Mouse (Mus musculus) limb, embryonic 15.5 days (tissue): ENCODE results near the gene Tgfb2. TPM values are rescaled to one million over a fixed set of nuclear protein-coding genes. Genes with fewer than 3 reads are reported as not detected.

Source experiments
- ATAC-seq: fragments of 200-750 bp; cut with Nextera tagmentation; 2 replicates; pipeline ENCODE4 v1.8.0; 2017; ENCODE audit warnings: low read depth, moderate TSS enrichment; ENCODE audit not compliant: insufficient number of reproducible peaks, low FRiP score, low TSS enrichment
- H3K27ac ChIP-seq: fragments of 300-500 bp; sonication (generic); 2 replicates; pipeline ENCODE4 v1.5.1; 2015; ENCODE audit warnings: moderate library complexity, mild to moderate bottlenecking, inconsistent platforms
- H3K27me3 ChIP-seq: fragments of 300-500 bp; sonication (generic); 2 replicates; pipeline ENCODE4 v1.6.1; 2015; ENCODE audit warnings: inconsistent platforms
- H3K36me3 ChIP-seq: fragments of 300-500 bp; sonication (generic); 2 replicates; pipeline ENCODE4 v1.6.1; 2015; ENCODE audit warnings: inconsistent platforms
- H3K4me1 ChIP-seq: fragments of 300-500 bp; sonication (generic); 2 replicates; pipeline ENCODE4 v1.6.1; 2015; ENCODE audit warnings: inconsistent platforms
- H3K4me2 ChIP-seq: fragments of 300-500 bp; sonication (generic); 2 replicates; pipeline ENCODE4 v1.6.1; 2015; ENCODE audit warnings: mild to moderate bottlenecking, inconsistent platforms
- H3K4me3 ChIP-seq: fragments of 300-500 bp; sonication (generic); 2 replicates; pipeline ENCODE4 v1.5.1; 2015; ENCODE audit warnings: mild to moderate bottlenecking, inconsistent platforms
- H3K9ac ChIP-seq: fragments of 300-500 bp; sonication (generic); 2 replicates; pipeline ENCODE4 v1.6.1; 2015; ENCODE audit warnings: inconsistent platforms
- H3K9me3 ChIP-seq: fragments of 300-500 bp; sonication (generic); 2 replicates; pipeline ENCODE4 v1.6.1; 2016; ENCODE audit warnings: inconsistent platforms
- WGBS: fragments of 180-500 bp; shearing (Covaris S2); methylation state at CpG from one replicate; pipeline ENCODE4 v1.1.7; 2015; 5-methylcytosine and 5-hydroxymethylcytosine counted together
- polyA plus RNA-seq: library from polyadenylated mRNA; unstranded; fragments of >200 nt; fragmentation: Nextera tagmentation; extraction: Ambion mirVana; gene quantifications from 2 replicates; pipeline ENCODE4 v1.2.1, GENCODE M21; 2015

The Tgfb2 gene
- polyA plus RNA-seq, 1 experiment from 2014 or later: 75.6 TPM

GRCm38 (mm10) chr1:186608116-186608515, 97.7 kb downstream of the Tgfb2 start:
- Histone ChIP-seq H3K9me3 (no peaks in the 10 kb centered on the region), H3K27ac (no peak overlapping the region), H3K4me2 (no peak overlapping the region), H3K4me3 (no peak overlapping the region), H3K9ac (no peak overlapping the region), H3K36me3 (no peaks in the 10 kb centered on the region), H3K4me1 (peaks cover 12% of the 10 kb centered on the region), H3K27me3 (no peaks in the 10 kb centered on the region)
- no peak for ATAC-seq
- 75% methylated on average over 3 of the region's 3 CpGs for WGBS

- no peak overlapping the region for H3K27ac ChIP-seq
- H3K4me2 ChIP-seq: no peak overlapping the region
- H3K9ac ChIP-seq: no peak overlapping the region
Measured at GRCm38 (mm10) chr1:186605635-186606034, 100.2 kb downstream of the Tgfb2 start.

GRCm38 (mm10) chr1:186604124-186604523, 101.7 kb downstream of the Tgfb2 start:
- Histone ChIP-seq H3K4me2 (no peak overlapping the region), H3K27ac (no peak overlapping the region), H3K27me3 (no peaks in the 10 kb centered on the region), H3K9ac (no peak overlapping the region), H3K4me1 (no peaks in the 10 kb centered on the region), H3K9me3 (no peaks in the 10 kb centered on the region), H3K36me3 (no peaks in the 10 kb centered on the region), H3K4me3 (no peak overlapping the region)
- 91% methylated on average over 5 of the region's 5 CpGs for whole genome bisulfite sequencing
- no peak for ATAC-seq

More at GRCm38 (mm10) chr1:186605635-186606034, 100.2 kb downstream of the Tgfb2 start:
- no peak for ATAC-seq
- Histone ChIP-seq H3K9me3 (no peaks in the 10 kb centered on the region), H3K4me3 (no peak overlapping the region), H3K36me3 (no peaks in the 10 kb centered on the region), H3K27me3 (no peaks in the 10 kb centered on the region), H3K4me1 (peaks cover 12% of the 10 kb centered on the region)
- WGBS: 69% methylated on average over 2 of the region's 2 CpGs

GRCm38 (mm10) chr1:186588226-186588625, 117.6 kb downstream of the Tgfb2 start:
- Histone ChIP-seq H3K27ac (no peak overlapping the region), H3K9me3 (no peaks in the 10 kb centered on the region), H3K4me3 (no peak overlapping the region), H3K36me3 (no peaks in the 10 kb centered on the region), H3K27me3 (no peaks in the 10 kb centered on the region), H3K4me2 (no peak overlapping the region), H3K9ac (no peak overlapping the region), H3K4me1 (0 out of 2 replicates have a peak, but pooled peaks cover 3% of the 10 kb centered on the region)
- 84% methylated on average over 2 of the region's 2 CpGs for whole genome bisulfite sequencing
- ATAC-seq: no peak

- WGBS: 73% methylated on average over 8 of the region's 8 CpGs
Measured at GRCm38 (mm10) chr1:186587065-186587804, 118.6 kb downstream of the Tgfb2 start.

GRCm38 (mm10) chr1:186585571-186586164, 120.1 kb downstream of the Tgfb2 start:
- ATAC-seq: no peak
- 54% methylated on average over 2 of the region's 2 CpGs for WGBS
- no peaks in the 10 kb centered on the region for H3K27me3 ChIP-seq
- no peak overlapping the region for H3K9ac ChIP-seq
- no peaks in the 10 kb centered on the region for H3K36me3 ChIP-seq
- H3K4me3 ChIP-seq: no peak overlapping the region
- H3K9me3 ChIP-seq: no peaks in the 10 kb centered on the region
- H3K4me2 ChIP-seq: no peak overlapping the region
- 0 out of 2 replicates have a peak, but pooled peaks cover 3% of the 10 kb centered on the region for H3K4me1 ChIP-seq
- H3K27ac ChIP-seq: no peak overlapping the region

More at GRCm38 (mm10) chr1:186587065-186587804, 118.6 kb downstream of the Tgfb2 start:
- no peak overlapping the region for H3K4me3 ChIP-seq
- H3K27me3 ChIP-seq: no peaks in the 10 kb centered on the region
- no peak overlapping the region for H3K4me2 ChIP-seq
- no peak for ATAC-seq
- 0 out of 2 replicates have a peak, but pooled peaks cover 3% of the 10 kb centered on the region for H3K4me1 ChIP-seq
- no peak overlapping the region for H3K27ac ChIP-seq
- no peaks in the 10 kb centered on the region for H3K36me3 ChIP-seq
- H3K9ac ChIP-seq: no peak overlapping the region
- H3K9me3 ChIP-seq: no peaks in the 10 kb centered on the region

- no peak for ATAC-seq
- Histone ChIP-seq H3K4me2 (no peak overlapping the region), H3K36me3 (no peaks in the 10 kb centered on the region), H3K9ac (no peak overlapping the region), H3K4me3 (no peak overlapping the region), H3K27ac (no peak overlapping the region), H3K4me1 (0 out of 2 replicates have a peak, but pooled peaks cover 3% of the 10 kb centered on the region), H3K27me3 (no peaks in the 10 kb centered on the region), H3K9me3 (no peaks in the 10 kb centered on the region)
Measured at GRCm38 (mm10) chr1:186583933-186584332, 121.9 kb downstream of the Tgfb2 start.

GRCm38 (mm10) chr1:186582113-186582512, 123.7 kb downstream of the Tgfb2 start:
- no peaks in the 10 kb centered on the region for H3K27me3 ChIP-seq
- H3K4me3 ChIP-seq: no peak overlapping the region
- H3K36me3 ChIP-seq: no peaks in the 10 kb centered on the region
- ATAC-seq: no peak
- H3K9me3 ChIP-seq: no peaks in the 10 kb centered on the region
- H3K27ac ChIP-seq: no peak overlapping the region
- 0 out of 2 replicates have a peak, but pooled peaks cover 3% of the 10 kb centered on the region for H3K4me1 ChIP-seq
- no peak overlapping the region for H3K4me2 ChIP-seq
- 73% methylated on average over 6 of the region's 6 CpGs for WGBS
- no peak overlapping the region for H3K9ac ChIP-seq

GRCm38 (mm10) chr1:186581666-186582065, 124.1 kb downstream of the Tgfb2 start:
- no peaks in the 10 kb centered on the region for H3K36me3 ChIP-seq
- no peak for ATAC-seq
- no peak overlapping the region for H3K4me2 ChIP-seq
- H3K4me3 ChIP-seq: no peak overlapping the region
- WGBS: 77% methylated on average over 2 of the region's 2 CpGs
- no peaks in the 10 kb centered on the region for H3K9me3 ChIP-seq
- H3K4me1 ChIP-seq: 0 out of 2 replicates have a peak, but pooled peaks cover 3% of the 10 kb centered on the region
- H3K27me3 ChIP-seq: no peaks in the 10 kb centered on the region
- no peak overlapping the region for H3K9ac ChIP-seq
- H3K27ac ChIP-seq: no peak overlapping the region

- ATAC-seq: no peak
- Histone ChIP-seq H3K9me3 (no peaks in the 10 kb centered on the region), H3K27ac (no peak overlapping the region), H3K4me1 (0 out of 2 replicates have a peak, but pooled peaks cover 3% of the 10 kb centered on the region), H3K27me3 (no peaks in the 10 kb centered on the region), H3K4me2 (no peak overlapping the region), H3K4me3 (no peak overlapping the region), H3K36me3 (no peaks in the 10 kb centered on the region), H3K9ac (no peak overlapping the region)
- WGBS: 50% methylated on average over 2 of the region's 2 CpGs
Measured at GRCm38 (mm10) chr1:186581114-186581513, 124.7 kb downstream of the Tgfb2 start.

- ATAC-seq: no peak
- Histone ChIP-seq H3K36me3 (no peaks in the 10 kb centered on the region), H3K27me3 (no peaks in the 10 kb centered on the region), H3K9ac (no peak overlapping the region), H3K9me3 (no peaks in the 10 kb centered on the region), H3K4me2 (no peak overlapping the region), H3K4me3 (no peak overlapping the region), H3K4me1 (peaks cover under 1% of the 10 kb centered on the region; the same call in 1 of the 2 replicates), H3K27ac (no peak overlapping the region)
- 67% methylated on average over 5 of the region's 5 CpGs for WGBS
Measured at GRCm38 (mm10) chr1:186577302-186577701, 128.5 kb downstream of the Tgfb2 start.

GRCm38 (mm10) chr1:186575629-186576028, 130.2 kb downstream of the Tgfb2 start:
- Histone ChIP-seq H3K36me3 (no peaks in the 10 kb centered on the region), H3K9me3 (no peaks in the 10 kb centered on the region), H3K27me3 (no peaks in the 10 kb centered on the region), H3K4me3 (no peak overlapping the region), H3K4me1 (peaks cover 4% of the 10 kb centered on the region; the same call in 1 of the 2 replicates), H3K4me2 (no peak overlapping the region), H3K27ac (no peak overlapping the region), H3K9ac (no peak overlapping the region)
- WGBS: 73% methylated on average over 9 of the region's 9 CpGs
- no peak for ATAC-seq
